Mouse (Mus musculus): ENCODE data around the gene Pnldc1.

- no peak for TF ChIP-seq NANOG (IDR thresholded peaks at IDR 0.05; ENCODE audit: borderline replicate concordance, low read length)
- no peak for TF ChIP-seq CTCF (conservative IDR thresholded peaks at IDR 0.05; ENCODE audit: low read length)
Observed at GRCm38 (mm10) chr17:12915881-12916583, 6.0 kb upstream of the Pnldc1 start, which contains the start of gene Mrpl18.

All from E14TG2a.4 (cell line).